Mouse (Mus musculus) liver, postnatal 0 days (tissue): ENCODE data around the gene Ush1c.

Experiments
- CTCF ChIP-seq: sonication (generic); IDR thresholded peaks from 2 replicates; pipeline ENCODE4 v1.5.1; 2016; ENCODE audit warnings: antibody characterized with exemption, low read depth
- EP300 ChIP-seq: IDR thresholded peaks from 2 replicates; pipeline ENCODE4 v1.6.1; 2016; ENCODE audit warnings: antibody characterized with exemption, low read depth, mild to moderate bottlenecking

GRCm38 (mm10) chr7:46285161-46285839, 47.0 kb upstream of the Ush1c start:
- TF ChIP-seq CTCF (no peak), EP300 (no peak)
